Mouse (Mus musculus): ENCODE measurements around the gene St7.

Gene St7

DNA sequence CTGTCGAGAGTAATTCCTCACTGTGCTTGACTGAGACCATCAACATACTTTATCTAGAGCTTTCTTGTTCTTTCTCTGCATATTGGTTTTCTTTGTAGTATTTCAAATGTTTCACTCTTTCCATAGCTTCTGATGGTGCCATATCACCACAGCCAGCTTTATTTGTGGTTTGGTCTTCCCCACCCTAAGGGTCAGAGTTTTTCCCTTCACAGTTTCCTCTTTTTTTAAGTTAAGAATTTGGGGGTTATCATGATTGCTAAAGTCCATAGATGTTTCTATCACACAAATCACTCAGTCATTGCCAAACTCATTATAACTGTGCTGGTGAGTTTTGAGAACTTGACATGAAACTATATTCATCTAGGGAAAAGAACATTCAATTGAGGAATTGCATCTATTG, 277.1 kb downstream of the St7 start:
- no peak for DNase-seq

DNA sequence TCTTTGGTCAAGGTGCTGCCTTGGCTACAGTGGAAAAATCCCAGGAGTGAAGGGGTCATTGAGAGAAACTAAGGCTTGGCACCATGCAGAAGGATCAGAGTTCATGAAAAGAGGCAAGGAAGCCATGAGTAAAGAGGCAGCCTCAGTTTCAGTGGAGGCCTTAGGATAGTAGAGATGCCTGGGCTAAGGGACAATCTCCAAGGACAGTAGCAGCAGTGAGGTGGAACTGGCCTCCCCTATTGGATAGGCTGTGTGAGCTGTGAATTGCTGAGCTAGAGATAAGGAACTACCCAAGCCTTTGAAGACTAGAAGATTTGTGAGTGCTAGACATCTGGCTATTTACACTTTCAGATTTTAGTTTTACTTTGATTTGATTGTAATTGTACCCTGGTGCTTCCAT, 278.7 kb downstream of the St7 start:
- DNase-seq = no peak

DNA sequence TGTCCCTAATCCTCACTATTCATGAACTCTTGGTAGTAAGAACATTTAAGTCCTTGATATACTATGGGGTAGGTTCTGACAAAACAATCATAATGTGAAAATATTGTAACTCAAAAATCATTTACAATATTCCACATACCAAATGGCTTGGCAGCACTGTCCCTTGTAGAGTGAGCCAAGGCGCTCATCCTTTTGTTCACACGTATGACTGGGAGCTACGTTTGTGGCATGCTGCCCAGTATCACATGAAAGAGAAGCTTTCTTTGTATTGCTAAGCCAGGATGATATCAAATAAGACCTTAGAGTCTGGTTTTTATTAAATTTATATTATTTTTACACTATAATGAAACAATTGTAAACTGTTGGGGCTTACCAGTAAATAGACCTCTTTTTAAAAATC, 281.7 kb downstream of the St7 start:
- DNase-seq = no peak

DNA sequence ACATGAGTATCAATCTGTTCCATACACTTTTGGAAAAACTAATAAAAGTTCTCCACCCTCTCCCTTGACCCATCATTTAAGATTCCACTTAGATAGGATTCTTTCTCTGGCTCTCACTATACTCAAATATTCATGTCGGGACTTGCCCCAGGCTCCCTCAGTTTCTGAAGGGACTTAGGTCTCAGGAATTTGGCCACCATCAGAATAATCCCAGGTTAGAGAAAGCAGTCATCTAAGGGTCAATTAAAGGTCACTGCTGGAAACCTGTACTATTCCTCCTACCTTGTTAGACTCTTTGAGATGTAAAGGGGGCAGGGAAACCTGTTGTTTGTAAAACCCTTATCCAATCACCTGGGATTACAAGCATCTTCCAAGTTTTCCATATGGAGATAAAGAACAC, 284.4 kb downstream of the St7 start:
- DNase-seq = no peak

DNA sequence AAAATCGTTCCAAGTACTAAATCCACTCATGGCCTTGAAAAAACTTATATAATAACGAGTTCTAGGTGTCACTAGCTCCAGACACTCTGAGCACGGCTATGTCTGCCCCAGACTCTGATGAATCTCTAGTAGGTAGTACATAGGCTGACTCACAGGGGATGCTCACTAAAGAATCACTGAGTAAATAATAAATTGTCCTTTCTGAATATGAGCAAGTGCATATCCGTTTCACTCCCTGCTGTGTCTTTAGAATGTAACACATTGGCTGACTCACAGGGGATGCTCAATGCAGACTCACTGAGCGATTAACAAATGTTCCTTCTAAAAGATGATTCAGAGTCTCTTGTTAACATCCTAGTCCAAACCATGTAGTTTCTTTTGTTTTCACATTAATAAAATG, 285.6 kb downstream of the St7 start:
- no peak for DNase-seq

DNA sequence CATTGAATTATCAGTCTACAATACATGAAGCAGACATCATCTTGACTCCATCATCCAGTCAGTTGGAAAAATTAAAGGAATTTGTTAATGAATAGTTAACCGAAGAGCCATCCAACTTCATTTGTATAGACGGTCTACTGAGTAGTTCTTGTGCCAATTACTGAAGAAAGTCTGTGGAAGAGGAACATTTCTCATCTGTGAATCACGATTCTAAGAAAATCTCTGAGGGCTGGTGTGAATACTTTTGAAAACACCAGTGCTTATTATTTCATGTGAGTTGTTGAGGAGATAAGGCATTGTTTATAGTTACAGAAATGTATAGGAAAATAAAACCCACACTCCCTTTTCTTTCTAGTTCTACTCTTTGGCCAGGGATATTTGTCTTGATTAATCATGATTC, 286.1 kb downstream of the St7 start:
- DNase-seq = no peak

DNA sequence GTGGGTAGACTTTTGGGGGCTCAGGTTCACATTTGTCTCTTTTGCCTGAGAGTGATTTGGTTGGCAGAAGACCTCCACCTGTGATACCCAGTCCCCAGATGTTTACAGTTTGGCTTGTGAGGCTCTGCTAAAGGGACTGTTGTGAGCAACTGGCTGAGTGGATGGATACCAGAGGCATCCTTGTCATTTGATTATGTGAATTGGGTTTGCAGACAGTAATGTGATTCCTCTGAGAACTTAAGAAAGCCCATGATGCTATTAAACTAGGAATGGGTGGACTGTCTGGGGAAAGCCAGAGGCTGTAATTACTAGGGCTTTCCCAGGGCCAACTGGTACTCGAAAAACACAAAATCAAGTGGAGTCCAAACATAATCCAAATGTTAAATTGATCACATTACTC, 286.6 kb downstream of the St7 start:
- DNase-seq = no peak

GRCm38 (mm10) chr6:17990173-17991028, 297.7 kb downstream of the St7 start:
- DNase-seq = no peak

DNA sequence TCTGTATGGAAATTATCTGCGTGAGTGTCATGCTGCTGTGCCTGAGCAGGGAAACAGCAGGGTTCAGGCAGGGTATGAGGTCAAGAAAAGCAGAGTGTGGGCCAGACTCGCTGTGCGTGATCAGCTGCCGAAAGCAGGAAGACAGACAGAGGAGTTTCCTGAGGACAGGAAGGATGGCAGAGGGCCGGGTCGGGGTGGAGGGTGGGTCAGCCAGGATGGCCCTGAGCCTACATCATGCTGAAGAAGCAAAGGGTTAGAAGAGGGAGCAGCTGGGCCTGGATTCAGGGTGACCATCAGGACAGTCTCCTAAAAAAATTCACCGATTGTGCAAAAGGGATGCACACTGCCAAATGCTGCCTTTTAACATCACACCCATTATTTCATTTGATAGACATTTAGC, 298.9 kb downstream of the St7 start:
- no peak for DNase-seq

All from thymus, postnatal 4 days (tissue).